Mouse (Mus musculus) kidney, postnatal 14 days (tissue): Measurements from ENCODE around the gene Idh2.

ENCODE experiments used
- DNase-seq: peaks from one replicate; pipeline ENCODE4 v3.0.0; 2022; ENCODE audit warnings: mixed read lengths

Gene Idh2

GRCm38 (mm10) chr7:80081586-80082554, 33.3 kb downstream of the Idh2 start:
- DNase-seq: no peak

GRCm38 (mm10) chr7:80078792-80079301, 36.3 kb downstream of the Idh2 start:
- peak; percentile 94 for DNase-seq

GRCm38 (mm10) chr7:80077801-80078200, 37.4 kb downstream of the Idh2 start:
- no peak for DNase-seq

- no peak for DNase-seq
Observed at GRCm38 (mm10) chr7:80076961-80077716, 38.1 kb downstream of the Idh2 start.

- DNase-seq: no peak
Observed at GRCm38 (mm10) chr7:80075946-80076583, 39.1 kb downstream of the Idh2 start.

GRCm38 (mm10) chr7:80074921-80075441, 40.2 kb downstream of the Idh2 start:
- DNase-seq: peak; percentile 60

- DNase-seq: no peak
Observed at GRCm38 (mm10) chr7:80073506-80073905, 41.7 kb downstream of the Idh2 start.

- DNase-seq: no peak
Observed at GRCm38 (mm10) chr7:80072297-80072696, 42.9 kb downstream of the Idh2 start.

- DNase-seq: no peak
Observed at GRCm38 (mm10) chr7:80071209-80071608, 44.0 kb downstream of the Idh2 start.

- peak; percentile 72 for DNase-seq
Observed at GRCm38 (mm10) chr7:80069615-80070327, 45.4 kb downstream of the Idh2 start.

GRCm38 (mm10) chr7:80068341-80068740, 46.9 kb downstream of the Idh2 start:
- no peak for DNase-seq

GRCm38 (mm10) chr7:80066675-80067455, 48.3 kb downstream of the Idh2 start:
- no peak for DNase-seq

- no peak for DNase-seq
Observed at GRCm38 (mm10) chr7:80065250-80065649, 49.9 kb downstream of the Idh2 start.

GRCm38 (mm10) chr7:80063902-80064736, 51.1 kb downstream of the Idh2 start:
- no peak for DNase-seq

- no peak for DNase-seq
Observed at GRCm38 (mm10) chr7:80063244-80063643, 51.9 kb downstream of the Idh2 start.

GRCm38 (mm10) chr7:80062083-80062826, 52.9 kb downstream of the Idh2 start:
- no peak for DNase-seq

GRCm38 (mm10) chr7:80060012-80060778, 55.0 kb downstream of the Idh2 start:
- DNase-seq: peak; percentile 66

- no peak for DNase-seq
Observed at GRCm38 (mm10) chr7:80059064-80059838, 55.9 kb downstream of the Idh2 start.
